Comparison of ENCODE assay signal across 18 mouse cellular contexts in the genomic region with DNA sequence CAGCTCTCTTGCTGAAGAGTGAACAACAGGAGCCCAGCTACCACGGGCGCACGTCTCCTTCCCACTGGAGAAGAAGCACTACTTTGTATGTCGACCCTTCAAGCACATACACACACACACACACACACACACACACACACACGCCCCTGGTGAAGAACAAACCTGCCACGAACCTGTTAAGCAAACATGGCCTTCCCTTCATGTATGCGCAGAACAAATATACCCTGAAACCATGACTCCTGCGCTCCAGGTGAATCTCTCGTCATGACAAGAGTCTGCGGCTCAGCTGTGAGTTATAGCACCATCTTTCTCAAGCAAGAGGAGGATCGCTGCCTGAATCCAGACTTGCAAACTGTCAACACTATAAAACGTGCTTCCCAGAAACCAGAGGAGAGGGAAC.
"Had no signal": no experiment of that assay in that cellular context is flagged by ENCODE, and none has a peak within 500 bp of the region (broad histone marks: within the 10 kb centered on the region; RNA-seq: fewer than 3 reads in every experiment).

No protein-coding gene starts in this region.

- H3K9ac ChIP-seq: limb, embryonic 12.5 days; liver, embryonic 13.5 days; lung, embryonic 15.5 days; midbrain, embryonic 13.5 days had no signal

- ATAC-seq: intestine, embryonic 16.5 days; midbrain, embryonic 13.5 days; midbrain, embryonic 16.5 days had no signal

- H3K9me3 ChIP-seq: limb, embryonic 12.5 days; liver, embryonic 13.5 days; lung, embryonic 15.5 days; megakaryocyte, embryonic 14.5 days; midbrain, embryonic 10.5 days; midbrain, embryonic 13.5 days had no signal

- H3K4me2 ChIP-seq: limb, embryonic 12.5 days; liver, embryonic 13.5 days; lung, embryonic 15.5 days; midbrain, embryonic 13.5 days had no signal

- DNase-seq: kidney, adult 2 months; kidney, postnatal 25 days; layer of hippocampus, adult 9-11 months; liver; liver, embryonic 13.5 days; right cerebral cortex, adult 18-20 months; right cerebral cortex, postnatal 14 days; right cerebral cortex, postnatal 4 days; thymus, postnatal 25 days had no signal

- H3K27ac ChIP-seq: kidney, postnatal 0 days; layer of hippocampus, adult 2 months; limb, embryonic 12.5 days; liver, embryonic 13.5 days; lung, embryonic 15.5 days; midbrain, embryonic 10.5 days; midbrain, embryonic 13.5 days had no signal

- H3K4me3 ChIP-seq: layer of hippocampus, adult 2 months; limb, embryonic 12.5 days; liver, embryonic 13.5 days; lung, embryonic 15.5 days; megakaryocyte, embryonic 14.5 days; midbrain, embryonic 10.5 days; midbrain, embryonic 13.5 days had no signal

- H3K4me1 ChIP-seq: limb, embryonic 12.5 days; liver, embryonic 13.5 days; lung, embryonic 15.5 days; midbrain, embryonic 10.5 days; midbrain, embryonic 13.5 days had no signal

- H3K27me3 ChIP-seq: limb, embryonic 12.5 days; liver, embryonic 13.5 days; lung, embryonic 15.5 days; megakaryocyte, embryonic 14.5 days; midbrain, embryonic 13.5 days had no signal

- H3K36me3 ChIP-seq: midbrain, embryonic 13.5 days had no signal
